Mouse (Mus musculus) ES-E14 (cell line): ENCODE data around the gene Hspb1. TPM values are rescaled to one million over a fixed set of nuclear protein-coding genes. Genes with fewer than 3 reads are reported as not detected.

ENCODE experiments used
- DNase-seq: peaks from one replicate; pipeline ENCODE4 v3.0.0-alpha.2; 2013; ENCODE audit warnings: low read depth, low spot score
- H3K27ac ChIP-seq: 2 replicates; pipeline ENCODE4 v1.5.1; 2012; ENCODE audit warnings: low read depth, mild to moderate bottlenecking, low read length, moderate library complexity, mixed read lengths; ENCODE audit not compliant: poor library complexity, insufficient read depth, severe bottlenecking
- H3K36me3 ChIP-seq: 2 replicates; pipeline ENCODE4 v1.6.1; 2012; ENCODE audit warnings: mild to moderate bottlenecking, low read length, moderate library complexity, mixed read lengths; ENCODE audit not compliant: control insufficient read depth, poor library complexity, insufficient read depth, severe bottlenecking
- H3K4me1 ChIP-seq, 2 experiments: fragments of 150-350 bp in 1 of 2; sonication (generic) in 1 of 2; 2 replicates each; pipeline ENCODE4 v1.6.1; 2012; ENCODE audit warnings: low read length in 2 of 2, mild to moderate bottlenecking in 1 of 2, mixed read lengths in 1 of 2; ENCODE audit not compliant: control insufficient read depth in 2 of 2, insufficient read depth in 2 of 2, poor library complexity in 1 of 2
- H3K4me3 ChIP-seq, 2 experiments: fragments of 150-350 bp in 1 of 2; sonication (generic) in 1 of 2; 2 replicates each; pipeline ENCODE4 v1.5.1; 2012; ENCODE audit warnings: low read length in 2 of 2, low read depth in 1 of 2, mild to moderate bottlenecking in 1 of 2, mixed read lengths in 1 of 2; ENCODE audit not compliant: insufficient read depth in 1 of 2, poor library complexity in 1 of 2, severe bottlenecking in 1 of 2
- H3K9ac ChIP-seq: 2 replicates; pipeline ENCODE4 v1.6.1; 2012; ENCODE audit warnings: low read depth, mild to moderate bottlenecking, low read length, mixed read lengths; ENCODE audit not compliant: poor library complexity, insufficient read depth, severe bottlenecking
- H3K9me3 ChIP-seq: fragments of 150-350 bp; sonication (generic); 2 replicates; pipeline ENCODE4 v1.6.1; 2012; ENCODE audit warnings: low read depth, mild to moderate bottlenecking, low read length; ENCODE audit not compliant: control insufficient read depth, insufficient read depth
- CHD2 ChIP-seq: IDR thresholded peaks from 2 replicates; pipeline ENCODE4 v1.6.1; 2014; ENCODE audit warnings: mild to moderate bottlenecking, low read depth, low read length, inconsistent platforms
- HCFC1 ChIP-seq: IDR thresholded peaks from 2 replicates; pipeline ENCODE4 v1.6.1; 2012; ENCODE audit warnings: low read length, inconsistent platforms, borderline replicate concordance; ENCODE audit not compliant: insufficient read depth
- MAFK ChIP-seq: IDR thresholded peaks from 2 replicates; pipeline ENCODE4 v1.6.1; 2014; ENCODE audit warnings: mild to moderate bottlenecking, low read depth, low read length, inconsistent platforms; ENCODE audit not compliant: insufficient read depth
- ZC3H11A ChIP-seq: IDR thresholded peaks from 2 replicates; pipeline ENCODE4 v1.6.1; 2012; ENCODE audit warnings: low read depth, mild to moderate bottlenecking, inconsistent platforms, low read length, borderline replicate concordance
- ZNF384 ChIP-seq: IDR thresholded peaks from 2 replicates; pipeline ENCODE4 v1.6.1; 2012; ENCODE audit warnings: low read depth, low read length, inconsistent platforms
- in situ Hi-C, 2 experiments: fragments of 600-800 bp; cut with MboI; formaldehyde crosslinking; loops; one replicate each; pipeline ENCODE4 v1.15.1; 2025; ENCODE audit warnings: low sequenced_read_pairs in 2 of 2, inconsistent platforms in 1 of 2; ENCODE audit not compliant: unreplicated experiment in 2 of 2
- total RNA-seq: library from RNA; depleted of rRNA; stranded (reverse); fragments of 300-350 nt; gene quantifications from 2 replicates; pipeline ENCODE4 v1.2.3, GENCODE M21; 2012; rRNA removed

The Hspb1 gene
- 630 and 878 TPM in 2 replicates for total RNA-seq

DNA sequence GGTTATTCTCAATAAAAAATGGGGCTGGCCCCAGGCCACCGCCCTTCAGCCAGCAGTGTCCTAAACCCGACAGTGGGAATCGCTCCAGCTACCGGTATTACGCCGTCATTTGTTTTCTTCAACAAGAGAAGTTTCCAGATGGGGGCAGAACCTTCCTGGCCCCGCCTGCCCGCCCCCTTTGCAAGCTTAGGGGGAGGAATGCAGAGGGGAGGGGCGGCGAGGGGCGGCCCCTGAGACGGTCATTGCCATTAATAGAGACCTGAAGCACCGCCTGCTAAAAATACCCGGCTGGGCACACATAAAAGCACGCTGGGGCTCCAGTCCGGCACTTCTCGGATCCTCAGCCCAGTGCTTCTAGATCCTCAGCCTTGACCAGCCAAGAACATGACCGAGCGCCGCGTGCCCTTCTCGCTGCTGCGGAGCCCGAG is at the start of gene Hspb1:
Gene Hspb1 (plus strand): TSS at position 245 of the 428 bp plus-strand sequence.
- TF ChIP-seq HCFC1 = 0 out of 2 replicates have a peak, but pooled peaks have one; percentile 32
- TF ChIP-seq MAFK = no peak
- in situ Hi-C loops = no loop called here
- Histone ChIP-seq H3K9me3 (no peaks in the 10 kb centered on the region), H3K9ac (peak within 1 kb of the TSS; percentile 96), H3K4me1 (peaks cover 3 to 25% of the 10 kb centered on the region in 2 experiments; a peak in 2 of 4 replicates), H3K36me3 (peaks cover 5% of the 10 kb centered on the region), H3K27ac (peak within 1 kb of the TSS; percentile 97), H3K4me3 (peak within 1 kb of the TSS; percentile 73 to 90)
- DNase-seq = peak; percentile 88

DNA sequence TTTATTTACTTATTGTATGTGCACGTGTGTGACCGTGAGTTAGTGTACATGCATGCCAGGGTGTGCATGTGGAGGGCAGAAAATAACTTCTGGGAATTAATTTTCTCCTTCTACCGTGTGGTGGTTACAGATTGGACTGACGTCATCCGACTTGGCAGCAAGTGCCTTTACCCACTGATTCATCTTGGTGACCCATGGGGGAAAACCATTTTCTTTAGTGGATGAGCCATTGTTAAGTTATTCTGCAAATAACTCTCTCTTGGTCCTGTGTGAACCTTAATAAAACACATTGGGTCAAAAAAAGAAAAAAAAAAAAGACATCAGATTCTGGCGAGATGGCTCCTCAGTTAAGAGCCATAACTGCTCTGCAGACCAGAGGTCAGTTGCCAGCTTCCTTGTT is 46.1 kb upstream of the Hspb1 start:
- H3K4me1 ChIP-seq = peaks cover 2 to 14% of the 10 kb centered on the region in 2 experiments; a peak in 3 of 4 replicates
- no peak for DNase-seq
- in situ Hi-C loops = no loop called here
- TF ChIP-seq ZC3H11A (no peak), ZNF384 (no peak), HCFC1 (no peak), CHD2 (no peak)
- H3K36me3 ChIP-seq = no peaks in the 10 kb centered on the region
- H3K4me3 ChIP-seq = no peak overlapping the region
- H3K27ac ChIP-seq = no peak overlapping the region
- H3K9ac ChIP-seq = no peak overlapping the region
- no peaks in the 10 kb centered on the region for H3K9me3 ChIP-seq

DNA sequence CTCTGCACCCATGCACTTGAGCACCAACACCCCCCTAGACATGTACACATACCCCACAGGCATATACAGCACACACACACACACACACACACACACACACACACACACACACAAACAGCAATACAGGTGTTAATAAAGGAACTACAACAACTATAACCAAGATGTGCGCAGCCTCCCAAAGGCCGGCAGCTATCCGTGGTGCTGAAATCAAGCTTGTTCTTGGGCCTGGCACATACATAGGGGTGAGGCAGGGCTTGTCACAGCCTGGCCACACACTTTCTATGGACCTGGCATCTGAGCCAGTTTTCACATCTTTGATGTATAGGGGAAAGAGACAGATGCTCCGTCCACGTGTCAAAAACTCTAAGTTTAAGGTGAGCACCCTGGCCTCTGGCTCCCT is 44.3 kb upstream of the Hspb1 start:
- H3K4me3 ChIP-seq = no peak overlapping the region
- in situ Hi-C loops = no loop called here
- no peak for DNase-seq
- no peak for TF ChIP-seq ZNF384
- no peak for TF ChIP-seq MAFK
- no peak for TF ChIP-seq CHD2
- TF ChIP-seq HCFC1 = no peak
- no peak for TF ChIP-seq ZC3H11A
- H3K36me3 ChIP-seq = no peaks in the 10 kb centered on the region
- no peak overlapping the region for H3K27ac ChIP-seq
- no peak overlapping the region for H3K9ac ChIP-seq
- peaks cover 2 to 17% of the 10 kb centered on the region in 2 experiments; a peak in 3 of 4 replicates for H3K4me1 ChIP-seq
- H3K9me3 ChIP-seq = no peaks in the 10 kb centered on the region

DNA sequence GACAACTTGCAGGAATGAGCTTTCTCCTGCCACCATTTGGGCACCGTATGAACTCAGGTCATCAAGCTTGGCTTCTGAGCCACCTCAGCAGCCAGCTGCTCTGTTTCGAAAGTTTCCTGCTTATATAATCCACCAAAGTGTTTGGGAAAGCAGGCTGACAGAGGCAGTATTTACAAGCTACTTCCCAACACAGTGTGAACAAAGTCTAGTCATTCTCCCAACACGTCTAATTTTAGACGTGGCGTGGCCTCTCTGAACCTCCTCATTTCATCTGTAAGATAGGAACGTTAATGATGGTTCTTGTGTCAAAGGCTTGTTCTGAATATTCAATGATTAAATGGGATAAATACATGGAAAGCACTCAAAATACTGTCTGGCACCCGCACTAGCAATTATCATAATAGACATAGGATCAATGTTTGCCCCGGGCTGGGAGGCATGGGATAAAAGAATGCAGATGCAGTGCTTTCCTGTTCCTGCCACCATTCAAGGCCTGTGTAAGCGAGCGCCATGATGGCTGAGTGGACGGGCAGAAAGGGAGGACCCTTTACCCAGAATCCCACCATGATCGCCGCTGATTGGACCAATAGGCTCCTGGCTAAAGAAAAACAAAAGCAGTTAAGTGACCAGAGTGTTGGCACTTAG is 41.9 kb upstream of the Hspb1 start:
- DNase-seq = no peak
- no peak overlapping the region for H3K4me3 ChIP-seq
- no peaks in the 10 kb centered on the region for H3K9me3 ChIP-seq
- H3K36me3 ChIP-seq = no peaks in the 10 kb centered on the region
- H3K9ac ChIP-seq = no peak overlapping the region
- in situ Hi-C loops = no loop called here
- H3K27ac ChIP-seq = no peak overlapping the region
- no peak for TF ChIP-seq ZNF384
- TF ChIP-seq MAFK = no peak
- no peak for TF ChIP-seq HCFC1
- no peak for TF ChIP-seq ZC3H11A
- no peak for TF ChIP-seq CHD2
- peaks cover 2 to 13% of the 10 kb centered on the region in 2 experiments; a peak in 3 of 4 replicates for H3K4me1 ChIP-seq

DNA sequence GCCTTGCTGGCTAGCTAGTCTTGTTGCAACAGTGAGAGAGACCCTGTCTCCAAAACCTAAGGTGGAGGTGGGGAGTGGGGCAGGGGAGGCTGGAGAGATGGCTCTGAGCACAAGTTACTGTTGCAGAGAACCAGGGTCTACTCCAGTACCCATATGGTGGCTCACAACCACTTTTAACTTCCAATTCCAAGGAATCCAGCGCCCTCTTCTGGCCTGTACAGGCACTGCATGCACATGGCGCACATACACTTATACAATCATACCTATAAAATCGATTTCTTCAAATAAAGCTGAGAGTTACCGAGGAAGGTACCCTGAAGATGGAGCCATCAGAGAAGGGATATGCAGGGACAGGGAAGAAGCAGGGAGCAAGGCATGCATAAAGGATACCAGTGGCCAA is 40.3 kb upstream of the Hspb1 start:
- H3K9ac ChIP-seq = no peak overlapping the region
- no peak for DNase-seq
- H3K9me3 ChIP-seq = no peaks in the 10 kb centered on the region
- H3K36me3 ChIP-seq = no peaks in the 10 kb centered on the region
- peaks cover 2 to 19% of the 10 kb centered on the region in 2 experiments; a peak in 3 of 4 replicates for H3K4me1 ChIP-seq
- in situ Hi-C loops = no loop called here
- H3K27ac ChIP-seq = no peak overlapping the region
- TF ChIP-seq MAFK (no peak), ZC3H11A (peak; percentile 58; the same call in 1 of the 2 replicates)
- no peak overlapping the region for H3K4me3 ChIP-seq
